Mouse (Mus musculus) CH12.LX (cell line): ENCODE measurements around the gene Tnfrsf19.
A peak's percentile ranks its signal among the peaks of the same experiment; 100 is the strongest.

Source experiments
- BHLHE40 ChIP-seq: IDR thresholded peaks from 2 replicates; pipeline ENCODE4 v1.6.1; 2011; ENCODE audit warnings: mild to moderate bottlenecking, low read depth, low read length, improper control_type of control experiment
- CTCF ChIP-seq, 2 experiments: IDR thresholded peaks in 1 of 2; conservative IDR thresholded peaks in 1 of 2; 2 replicates each; pipeline ENCODE4 v1.5.1; 2011 to 2012; ENCODE audit warnings: low read depth in 2 of 2, low read length in 2 of 2, improper control_type of control experiment in 1 of 2, inconsistent platforms in 1 of 2, mild to moderate bottlenecking in 1 of 2, moderate library complexity in 1 of 2
- EP300 ChIP-seq: IDR thresholded peaks from 2 replicates; pipeline ENCODE4 v1.6.1; 2011; ENCODE audit warnings: low read length, improper control_type of control experiment
- HCFC1 ChIP-seq: IDR thresholded peaks from 2 replicates; pipeline ENCODE4 v1.6.1; 2012; ENCODE audit warnings: low read depth, mild to moderate bottlenecking, inconsistent platforms, low read length, improper control_type of control experiment
- MAFK ChIP-seq: IDR thresholded peaks from 2 replicates; pipeline ENCODE4 v1.6.1; 2011; ENCODE audit warnings: low read length, improper control_type of control experiment; ENCODE audit not compliant: insufficient replicate concordance
- MXI1 ChIP-seq: IDR thresholded peaks from 2 replicates; pipeline ENCODE4 v1.6.1; 2011; ENCODE audit warnings: mild to moderate bottlenecking, low read depth, low read length, improper control_type of control experiment
- NRF1 ChIP-seq: IDR thresholded peaks from 2 replicates; pipeline ENCODE4 v1.6.1; 2014; ENCODE audit warnings: low read depth, mild to moderate bottlenecking, inconsistent platforms, low read length, improper control_type of control experiment, moderate library complexity
- POLR2A ChIP-seq: IDR thresholded peaks from 2 replicates; pipeline ENCODE4 v1.6.1; 2011; ENCODE audit warnings: low read depth, mild to moderate bottlenecking, improper control_type of control experiment, low read length
- TBP ChIP-seq: conservative IDR thresholded peaks from 2 replicates; pipeline ENCODE4 v1.6.1; 2011; ENCODE audit warnings: low read depth, low read length, improper control_type of control experiment
- TCF12 ChIP-seq: IDR thresholded peaks from 2 replicates; pipeline ENCODE4 v1.6.1; 2014; ENCODE audit warnings: low read depth, mild to moderate bottlenecking, inconsistent platforms, low read length, improper control_type of control experiment
- UBTF ChIP-seq: IDR thresholded peaks from 2 replicates; pipeline ENCODE4 v1.6.1; 2012; ENCODE audit warnings: low read depth, mild to moderate bottlenecking, inconsistent platforms, low read length, improper control_type of control experiment, moderate library complexity
- ZC3H11A ChIP-seq: IDR thresholded peaks from 2 replicates; pipeline ENCODE4 v1.6.1; 2012; ENCODE audit warnings: low read depth, mild to moderate bottlenecking, inconsistent platforms, low read length, improper control_type of control experiment
- ZMIZ1 ChIP-seq: IDR thresholded peaks from 2 replicates; pipeline ENCODE4 v1.6.1; 2012; ENCODE audit warnings: low read depth, mild to moderate bottlenecking, inconsistent platforms, low read length, improper control_type of control experiment

GRCm38 (mm10) chr14:61037321-61038081 lies 8.8 kb downstream of the Tnfrsf19 start:
- no peak for TF ChIP-seq TBP
- TF ChIP-seq EP300: no peak
- peak in 1 of 2 experiments; percentile 34; a peak in 2 of 4 replicates for TF ChIP-seq CTCF (conservative IDR thresholded peaks at IDR 0.05 in 1 of 2, IDR thresholded peaks at IDR 0.05 in 1 of 2; ENCODE audit: low read depth in 2 of 2, low read length in 2 of 2)
- TF ChIP-seq POLR2A: no peak
- TF ChIP-seq UBTF: no peak
- TF ChIP-seq TCF12: no peak
- TF ChIP-seq MAFK: no peak
- no peak for TF ChIP-seq ZMIZ1
- no peak for TF ChIP-seq ZC3H11A
- peak; percentile 47; the same call in 1 of the 2 replicates for TF ChIP-seq NRF1
- TF ChIP-seq BHLHE40: peak; percentile 91
- no peak for TF ChIP-seq HCFC1
- TF ChIP-seq MXI1: peak; percentile 87
